Mouse (Mus musculus): ENCODE measurements around the gene Apom.

- no peak for TF ChIP-seq MAFK (IDR thresholded peaks at IDR 0.05; ENCODE audit: insufficient read depth, low read depth, low read length)
- TF ChIP-seq HCFC1 (IDR thresholded peaks at IDR 0.05; ENCODE audit: borderline replicate concordance, insufficient read depth, low read length), result no peak
- no peak for TF ChIP-seq ZNF384 (IDR thresholded peaks at IDR 0.05; ENCODE audit: low read depth, low read length)
- TF ChIP-seq CHD2 (IDR thresholded peaks at IDR 0.05; ENCODE audit: low read depth, low read length), result no peak
- TF ChIP-seq ZC3H11A (IDR thresholded peaks at IDR 0.05; ENCODE audit: borderline replicate concordance, low read depth, low read length), result no peak
These were observed 317 bp upstream of the Apom start for GRCm38 (mm10) chr17:35132174-35132560.

All from ES-E14 (cell line).